Mouse (Mus musculus): ENCODE measurements around the gene Mthfr. TPM values are rescaled to one million over a fixed set of nuclear protein-coding genes. Genes with fewer than 3 reads are reported as not detected.

Gene Mthfr
- polyA plus RNA-seq, 1 experiment from 2014 or later, result 19.7 TPM

GRCm38 (mm10) chr4:148066401-148066744, 27.5 kb downstream of the Mthfr start:
- peak; percentile 32; the same call in 1 of the 2 replicates for ATAC-seq (ENCODE audit: low FRiP score, low TSS enrichment)
- Histone ChIP-seq H3K9me3 (ENCODE audit: control insufficient read depth, low read length) (no peaks in the 10 kb centered on the region), H3K4me2 (replicated peaks; ENCODE audit: low read depth, low read length) (no peak overlapping the region), H3K27me3 (ENCODE audit: control insufficient read depth, insufficient read depth, low read length) (no peaks in the 10 kb centered on the region), H3K9ac (ENCODE audit: low read depth, low read length) (no peak overlapping the region), H3K36me3 (ENCODE audit: control insufficient read depth, insufficient read depth, low read length) (no peaks in the 10 kb centered on the region), H3K4me1 (ENCODE audit: control insufficient read depth, insufficient read depth, low read length) (peaks cover 11% of the 10 kb centered on the region), H3K4me3 (ENCODE audit: low read length) (no peak overlapping the region), H3K27ac (ENCODE audit: low read depth, low read length) (no peak overlapping the region)
- 40% methylated on average over 9 of the region's 9 CpGs for WGBS

DNA sequence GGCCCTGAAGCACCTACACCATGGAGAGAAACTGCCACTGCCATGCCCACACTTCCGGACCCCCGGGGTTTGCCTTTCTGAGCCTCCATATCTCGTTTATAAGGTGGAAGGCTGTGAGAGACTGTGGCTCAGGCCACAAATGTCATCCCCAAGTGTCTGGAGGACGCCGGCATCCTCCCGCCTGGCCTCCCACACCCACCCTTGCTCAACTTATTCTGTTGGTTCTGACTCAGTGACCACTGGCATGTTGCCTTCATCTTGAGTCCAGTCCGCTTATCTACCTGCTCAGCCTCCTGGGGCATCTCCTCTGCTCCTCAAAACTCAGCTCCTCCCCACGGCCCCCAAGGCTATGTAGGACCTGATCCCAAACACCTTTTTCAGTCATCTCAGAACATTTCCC, 28.5 kb downstream of the Mthfr start:
- 74% methylated on average over 8 of the region's 8 CpGs for WGBS
- Histone ChIP-seq H3K27ac (ENCODE audit: low read depth, low read length) (no peak overlapping the region), H3K4me1 (ENCODE audit: control insufficient read depth, insufficient read depth, low read length) (peaks cover 11% of the 10 kb centered on the region), H3K9ac (ENCODE audit: low read depth, low read length) (no peak overlapping the region), H3K4me3 (ENCODE audit: low read length) (no peak overlapping the region), H3K36me3 (ENCODE audit: control insufficient read depth, insufficient read depth, low read length) (no peaks in the 10 kb centered on the region), H3K9me3 (ENCODE audit: control insufficient read depth, low read length) (no peaks in the 10 kb centered on the region), H3K27me3 (ENCODE audit: control insufficient read depth, insufficient read depth, low read length) (no peaks in the 10 kb centered on the region), H3K4me2 (replicated peaks; ENCODE audit: low read depth, low read length) (no peak overlapping the region)
- ATAC-seq (ENCODE audit: low FRiP score, low TSS enrichment), result no peak

- H3K4me1 ChIP-seq (ENCODE audit: control insufficient read depth, insufficient read depth, low read length), result peaks cover 11% of the 10 kb centered on the region
- no peaks in the 10 kb centered on the region for H3K36me3 ChIP-seq (ENCODE audit: control insufficient read depth, insufficient read depth, low read length)
- H3K9me3 ChIP-seq (ENCODE audit: control insufficient read depth, low read length), result no peaks in the 10 kb centered on the region
- no peak overlapping the region for H3K4me3 ChIP-seq (ENCODE audit: low read length)
- no peak overlapping the region for H3K4me2 ChIP-seq (replicated peaks; ENCODE audit: low read depth, low read length)
- no peak overlapping the region for H3K27ac ChIP-seq (ENCODE audit: low read depth, low read length)
- no peak overlapping the region for H3K9ac ChIP-seq (ENCODE audit: low read depth, low read length)
- no peak for ATAC-seq (ENCODE audit: low FRiP score, low TSS enrichment)
- WGBS, result 85% methylated on average over 9 of the region's 9 CpGs
- no peaks in the 10 kb centered on the region for H3K27me3 ChIP-seq (ENCODE audit: control insufficient read depth, insufficient read depth, low read length)
Observed at GRCm38 (mm10) chr4:148069602-148070218, 30.8 kb downstream of the Mthfr start.

DNA sequence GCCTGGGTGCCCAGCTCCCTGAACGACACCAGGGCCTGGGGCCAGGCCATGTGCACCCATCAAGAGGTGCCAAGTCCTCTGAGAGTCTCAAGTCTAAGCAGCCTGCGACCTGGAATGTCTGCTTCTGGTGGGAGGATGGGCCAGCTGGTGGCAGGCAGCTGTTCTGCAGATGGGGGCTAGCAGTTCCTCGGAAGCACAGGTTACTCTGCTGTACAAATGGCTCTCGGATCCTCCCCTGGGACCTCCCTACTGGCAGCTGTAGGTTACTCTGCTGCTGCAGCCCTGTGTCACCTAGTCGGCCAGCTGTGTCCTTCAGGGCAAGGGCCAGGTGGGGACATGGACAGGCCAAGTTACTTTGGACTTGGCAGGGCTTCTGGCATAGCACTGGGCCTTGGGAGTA, 32.6 kb downstream of the Mthfr start:
- ATAC-seq (ENCODE audit: low FRiP score, low TSS enrichment), result no peak
- Histone ChIP-seq H3K27ac (ENCODE audit: low read depth, low read length) (no peak overlapping the region), H3K27me3 (ENCODE audit: control insufficient read depth, insufficient read depth, low read length) (no peaks in the 10 kb centered on the region), H3K4me3 (ENCODE audit: low read length) (no peak overlapping the region), H3K9ac (ENCODE audit: low read depth, low read length) (no peak overlapping the region), H3K9me3 (ENCODE audit: control insufficient read depth, low read length) (no peaks in the 10 kb centered on the region), H3K4me2 (replicated peaks; ENCODE audit: low read depth, low read length) (no peak overlapping the region), H3K36me3 (ENCODE audit: control insufficient read depth, insufficient read depth, low read length) (no peaks in the 10 kb centered on the region), H3K4me1 (ENCODE audit: control insufficient read depth, insufficient read depth, low read length) (peaks cover 8% of the 10 kb centered on the region; the same call in 1 of the 2 replicates)
- 38% methylated on average over 5 of the region's 5 CpGs for WGBS

DNA sequence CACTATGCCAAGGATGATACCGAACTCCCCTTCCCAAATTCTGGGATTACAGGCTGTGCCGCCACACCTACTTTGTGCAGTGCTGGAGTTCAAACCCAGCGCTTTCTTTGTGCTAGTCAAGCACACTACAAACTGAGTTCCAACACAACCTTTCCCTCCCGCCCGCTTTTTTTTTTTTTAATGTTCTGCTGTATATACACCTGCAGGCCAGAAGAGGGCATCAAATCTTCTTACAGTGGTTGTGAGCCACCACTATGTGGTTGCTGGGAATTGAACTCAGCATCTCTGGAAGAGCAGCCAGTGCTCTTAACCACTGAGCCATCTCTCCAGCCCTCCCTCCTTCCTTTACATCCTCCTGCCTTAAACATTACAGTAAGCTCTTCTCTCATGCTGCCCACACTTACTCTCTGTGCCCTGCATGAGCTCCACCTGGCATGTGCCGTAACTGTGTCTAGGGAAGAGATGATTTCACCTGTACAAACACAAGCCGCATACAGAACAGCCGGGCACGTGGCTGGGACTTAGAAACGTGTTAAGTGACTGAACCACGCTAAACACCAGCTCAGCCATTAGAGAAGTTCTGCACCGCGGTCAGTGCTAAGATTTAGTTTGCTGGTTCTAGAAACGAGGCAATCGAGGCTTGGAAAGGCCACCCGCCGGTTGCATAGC, 35.8 kb downstream of the Mthfr start:
- WGBS, result 49% methylated on average over 17 of the region's 17 CpGs
- Histone ChIP-seq H3K27me3 (ENCODE audit: control insufficient read depth, insufficient read depth, low read length) (no peaks in the 10 kb centered on the region), H3K27ac (ENCODE audit: low read depth, low read length) (no peak overlapping the region), H3K4me2 (replicated peaks; ENCODE audit: low read depth, low read length) (peak overlapping the region; percentile 46), H3K9me3 (ENCODE audit: control insufficient read depth, low read length) (no peaks in the 10 kb centered on the region), H3K36me3 (ENCODE audit: control insufficient read depth, insufficient read depth, low read length) (no peaks in the 10 kb centered on the region; the same call in 1 of the 2 replicates), H3K4me3 (ENCODE audit: low read length) (peak overlapping the region; percentile 24), H3K4me1 (ENCODE audit: control insufficient read depth, insufficient read depth, low read length) (peaks cover 4% of the 10 kb centered on the region; the same call in 1 of the 2 replicates), H3K9ac (ENCODE audit: low read depth, low read length) (no peak overlapping the region)
- ATAC-seq (ENCODE audit: low FRiP score, low TSS enrichment), result no peak

DNA sequence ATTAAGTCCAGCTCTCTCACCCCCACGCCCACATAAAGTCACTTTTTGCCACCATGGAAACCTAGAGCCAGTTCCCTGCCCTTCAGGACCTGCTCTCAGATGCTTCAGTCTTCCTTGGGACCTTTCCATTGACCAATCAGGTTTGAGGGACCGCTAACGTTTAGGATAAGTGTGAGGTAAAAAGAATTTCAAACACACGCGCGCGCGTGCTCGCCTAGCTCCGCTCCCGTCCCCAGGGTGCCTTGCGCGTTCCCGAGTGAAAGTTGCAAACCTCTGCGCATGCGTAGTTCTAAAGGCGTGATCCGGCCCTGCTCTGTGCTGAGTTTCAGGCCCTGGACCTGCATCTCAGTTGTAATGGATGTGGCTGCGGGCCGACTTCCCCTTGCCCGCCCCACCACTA, 36.4 kb downstream of the Mthfr start:
- H3K4me2 ChIP-seq (replicated peaks; ENCODE audit: low read depth, low read length), result peak overlapping the region; percentile 46
- H3K27ac ChIP-seq (ENCODE audit: low read depth, low read length), result no peak overlapping the region
- ATAC-seq (ENCODE audit: low FRiP score, low TSS enrichment), result peak; percentile 55; the same call in 1 of the 2 replicates
- H3K9ac ChIP-seq (ENCODE audit: low read depth, low read length), result no peak overlapping the region
- H3K4me3 ChIP-seq (ENCODE audit: low read length), result peak overlapping the region; percentile 24
- peaks cover 4% of the 10 kb centered on the region; the same call in 1 of the 2 replicates for H3K4me1 ChIP-seq (ENCODE audit: control insufficient read depth, insufficient read depth, low read length)
- no peaks in the 10 kb centered on the region for H3K9me3 ChIP-seq (ENCODE audit: control insufficient read depth, low read length)
- H3K36me3 ChIP-seq (ENCODE audit: control insufficient read depth, insufficient read depth, low read length), result peaks cover 4% of the 10 kb centered on the region; the same call in 1 of the 2 replicates
- 48% methylated on average over 21 of the region's 21 CpGs for WGBS
- H3K27me3 ChIP-seq (ENCODE audit: control insufficient read depth, insufficient read depth, low read length), result no peaks in the 10 kb centered on the region

GRCm38 (mm10) chr4:148075881-148076280, 37.0 kb downstream of the Mthfr start:
- no peak overlapping the region for H3K4me2 ChIP-seq (replicated peaks; ENCODE audit: low read depth, low read length)
- no peak overlapping the region for H3K9ac ChIP-seq (ENCODE audit: low read depth, low read length)
- ATAC-seq (ENCODE audit: low FRiP score, low TSS enrichment), result no peak
- no peak overlapping the region for H3K4me3 ChIP-seq (ENCODE audit: low read length)
- H3K36me3 ChIP-seq (ENCODE audit: control insufficient read depth, insufficient read depth, low read length), result peaks cover 11% of the 10 kb centered on the region
- no peaks in the 10 kb centered on the region for H3K9me3 ChIP-seq (ENCODE audit: control insufficient read depth, low read length)
- no peak overlapping the region for H3K27ac ChIP-seq (ENCODE audit: low read depth, low read length)
- WGBS, result 91% methylated on average over 6 of the region's 6 CpGs
- no peaks in the 10 kb centered on the region for H3K27me3 ChIP-seq (ENCODE audit: control insufficient read depth, insufficient read depth, low read length)
- H3K4me1 ChIP-seq (ENCODE audit: control insufficient read depth, insufficient read depth, low read length), result peaks cover 4% of the 10 kb centered on the region; the same call in 1 of the 2 replicates

DNA sequence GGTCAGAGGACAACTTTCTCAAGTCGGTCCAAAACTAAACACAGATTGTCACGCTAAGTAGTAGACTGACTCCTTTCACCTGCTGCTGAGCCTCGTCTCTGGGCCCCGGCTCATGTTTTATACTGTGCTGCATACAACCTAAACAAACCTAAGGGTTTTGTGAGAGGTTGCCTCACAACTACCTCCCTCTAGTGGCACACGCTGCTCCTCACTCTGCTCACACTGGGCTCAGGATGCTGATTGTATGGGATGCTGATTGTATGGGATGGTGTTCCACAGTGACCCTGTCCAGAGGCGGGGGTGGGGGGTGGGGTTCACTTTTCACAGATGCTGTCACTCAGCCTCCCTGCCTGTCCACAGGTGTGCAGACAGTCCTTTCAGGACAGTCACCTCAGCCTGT, 40.3 kb downstream of the Mthfr start:
- H3K9ac ChIP-seq (ENCODE audit: low read depth, low read length), result no peak overlapping the region
- H3K36me3 ChIP-seq (ENCODE audit: control insufficient read depth, insufficient read depth, low read length), result peaks cover 15% of the 10 kb centered on the region
- H3K27ac ChIP-seq (ENCODE audit: low read depth, low read length), result no peak overlapping the region
- H3K9me3 ChIP-seq (ENCODE audit: control insufficient read depth, low read length), result no peaks in the 10 kb centered on the region
- no peaks in the 10 kb centered on the region for H3K27me3 ChIP-seq (ENCODE audit: control insufficient read depth, insufficient read depth, low read length)
- peaks cover 17% of the 10 kb centered on the region for H3K4me1 ChIP-seq (ENCODE audit: control insufficient read depth, insufficient read depth, low read length)
- no peak overlapping the region for H3K4me3 ChIP-seq (ENCODE audit: low read length)
- WGBS, result 73% methylated on average over 6 of the region's 6 CpGs
- no peak for ATAC-seq (ENCODE audit: low FRiP score, low TSS enrichment)
- H3K4me2 ChIP-seq (replicated peaks; ENCODE audit: low read depth, low read length), result no peak overlapping the region

- Histone ChIP-seq H3K36me3 (ENCODE audit: control insufficient read depth, insufficient read depth, low read length) (peaks cover 15% of the 10 kb centered on the region), H3K27me3 (ENCODE audit: control insufficient read depth, insufficient read depth, low read length) (no peaks in the 10 kb centered on the region), H3K27ac (ENCODE audit: low read depth, low read length) (no peak overlapping the region), H3K9me3 (ENCODE audit: control insufficient read depth, low read length) (no peaks in the 10 kb centered on the region), H3K4me1 (ENCODE audit: control insufficient read depth, insufficient read depth, low read length) (peaks cover 21% of the 10 kb centered on the region), H3K9ac (ENCODE audit: low read depth, low read length) (no peak overlapping the region), H3K4me2 (replicated peaks; ENCODE audit: low read depth, low read length) (no peak overlapping the region), H3K4me3 (ENCODE audit: low read length) (no peak overlapping the region)
- 88% methylated on average over 8 of the region's 8 CpGs for WGBS
- ATAC-seq (ENCODE audit: low FRiP score, low TSS enrichment), result no peak
Observed at GRCm38 (mm10) chr4:148079944-148080596, 41.2 kb downstream of the Mthfr start.

Data from kidney, embryonic 14.5 days (tissue).